Mouse (Mus musculus) forebrain, embryonic 11.5 days (tissue): ENCODE measurements around the gene Hspa1l. TPM values are rescaled to one million over a fixed set of nuclear protein-coding genes. Genes with fewer than 3 reads are reported as not detected.

Experiments
- ATAC-seq: fragments of 200-750 bp; cut with Nextera tagmentation; replicated peaks from 2 replicates; pipeline ENCODE4 v1.8.0; 2017; ENCODE audit warnings: moderate TSS enrichment; ENCODE audit not compliant: low FRiP score
- DNase-seq: peaks from one replicate; pipeline ENCODE4 v3.0.0-alpha.2; 2017; ENCODE audit warnings: low spot score
- H3K27ac ChIP-seq: fragments of 300-500 bp; sonication (generic); 2 replicates; pipeline ENCODE4 v1.5.1; 2014; ENCODE audit warnings: low read depth, low read length
- H3K27me3 ChIP-seq: fragments of 300-500 bp; sonication (generic); 2 replicates; pipeline ENCODE4 v1.6.1; 2014; ENCODE audit warnings: mild to moderate bottlenecking, low read length, mixed read lengths; ENCODE audit not compliant: control insufficient read depth, insufficient read depth
- H3K36me3 ChIP-seq: fragments of 300-500 bp; sonication (generic); 2 replicates; pipeline ENCODE4 v1.6.1; 2014; ENCODE audit warnings: mild to moderate bottlenecking, low read length, moderate library complexity, mixed read lengths; ENCODE audit not compliant: control insufficient read depth, insufficient read depth
- H3K4me1 ChIP-seq: fragments of 300-500 bp; sonication (generic); replicated peaks from 2 replicates; pipeline ENCODE4 v1.6.1; 2014; ENCODE audit warnings: low read length, mixed read lengths; ENCODE audit not compliant: control insufficient read depth, insufficient read depth
- H3K4me2 ChIP-seq: fragments of 300-500 bp; sonication (generic); 2 replicates; pipeline ENCODE4 v1.6.1; 2014; ENCODE audit warnings: low read depth, mild to moderate bottlenecking, low read length, moderate library complexity, mixed read lengths; ENCODE audit not compliant: severe bottlenecking
- H3K4me3 ChIP-seq: fragments of 300-500 bp; sonication (generic); 2 replicates; pipeline ENCODE4 v1.5.1; 2014; ENCODE audit warnings: low read depth, low read length
- H3K9ac ChIP-seq: fragments of 300-500 bp; sonication (generic); 2 replicates; pipeline ENCODE4 v1.6.1; 2014; ENCODE audit warnings: low read length
- H3K9me3 ChIP-seq: fragments of 300-500 bp; sonication (generic); 2 replicates; pipeline ENCODE4 v1.6.1; 2016; ENCODE audit warnings: low read length, mixed read lengths; ENCODE audit not compliant: control insufficient read depth
- WGBS: fragments of 180-500 bp; shearing (Covaris S2); extraction: QIAGEN DNeasy Blood & Tissue Kit; methylation state at CpG from one replicate; pipeline ENCODE4 v1.1.7; 2014; 5-methylcytosine and 5-hydroxymethylcytosine counted together
- polyA plus RNA-seq: library from polyadenylated mRNA; unstranded; fragments of >200 nt; fragmentation: Nextera tagmentation; extraction: Ambion mirVana; gene quantifications from 2 replicates; pipeline ENCODE4 v1.2.1, GENCODE M21; 2014

Hspa1l gene
- polyA plus RNA-seq, 1 experiment from 2014 or later, result 1.8 TPM

DNA sequence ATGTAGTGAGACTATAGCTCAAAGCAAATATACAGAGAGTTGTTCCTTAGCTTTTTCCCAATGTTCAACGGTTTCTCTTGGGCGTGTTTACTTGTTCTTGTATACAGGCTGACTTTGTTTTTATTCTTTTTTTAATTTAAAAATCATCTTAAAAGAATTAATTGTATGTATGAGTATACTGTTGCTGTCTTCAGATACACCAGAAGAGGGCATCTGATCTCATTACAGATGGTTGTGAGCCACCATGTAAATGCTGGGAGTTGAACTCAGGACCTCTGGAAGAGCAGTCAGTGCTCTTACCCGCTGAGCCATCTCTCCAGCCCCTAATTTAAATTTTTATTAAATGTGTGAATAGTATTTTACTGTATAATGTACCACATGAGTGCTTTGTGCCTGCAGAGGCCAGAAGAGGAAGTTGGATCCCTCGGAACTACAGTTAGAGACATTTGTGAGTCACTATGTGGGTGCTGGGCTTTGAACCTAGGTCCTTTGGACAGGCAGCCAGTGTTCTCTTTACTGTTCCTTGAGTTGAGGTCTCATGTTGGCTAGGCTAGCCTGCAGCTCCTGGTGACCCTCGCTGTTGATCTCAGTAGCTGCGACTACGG is 35.0 kb downstream of the Hspa1l start:
- Histone ChIP-seq H3K36me3 (peaks cover 25% of the 10 kb centered on the region), H3K27ac (no peak overlapping the region), H3K4me2 (no peak overlapping the region), H3K9me3 (no peaks in the 10 kb centered on the region), H3K4me3 (no peak overlapping the region), H3K4me1 (peaks cover 8% of the 10 kb centered on the region; the same call in 1 of the 2 replicates), H3K9ac (no peak overlapping the region), H3K27me3 (no peaks in the 10 kb centered on the region)
- DNase-seq, result no peak
- WGBS, result 99% methylated on average over 7 of the region's 7 CpGs
- no peak for ATAC-seq

GRCm38 (mm10) chr17:35009586-35009985 is 37.1 kb downstream of the Hspa1l start:
- H3K27ac ChIP-seq, result no peak overlapping the region
- no peak overlapping the region for H3K4me2 ChIP-seq
- H3K9ac ChIP-seq, result no peak overlapping the region
- H3K4me1 ChIP-seq, result no peaks in the 10 kb centered on the region
- no peak for DNase-seq
- no peak for ATAC-seq
- H3K36me3 ChIP-seq, result peaks cover 32% of the 10 kb centered on the region
- 86% methylated on average over 7 of the region's 7 CpGs for WGBS
- no peaks in the 10 kb centered on the region for H3K9me3 ChIP-seq
- no peaks in the 10 kb centered on the region for H3K27me3 ChIP-seq
- H3K4me3 ChIP-seq, result no peak overlapping the region

DNA sequence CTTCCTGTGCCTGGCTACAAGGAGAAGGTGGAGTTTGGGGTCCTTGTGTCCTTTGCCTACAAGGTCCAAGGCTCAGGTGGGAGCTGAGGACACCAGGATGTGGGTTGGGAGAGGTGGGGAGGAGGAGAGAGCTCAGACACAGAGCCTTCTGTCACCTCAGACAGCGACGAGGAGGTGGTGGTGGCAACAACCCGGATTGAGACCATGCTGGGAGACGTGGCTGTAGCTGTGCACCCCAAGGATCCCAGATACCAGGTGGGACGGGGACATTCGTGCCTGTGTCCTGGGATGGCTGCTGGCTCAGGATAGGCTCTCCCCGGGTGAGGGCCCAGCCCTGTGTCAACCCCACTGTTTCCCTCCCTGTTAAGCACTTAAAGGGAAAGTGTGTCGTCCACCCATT is 38.9 kb downstream of the Hspa1l start:
- H3K9me3 ChIP-seq, result no peaks in the 10 kb centered on the region
- no peaks in the 10 kb centered on the region for H3K27me3 ChIP-seq
- no peak overlapping the region for H3K4me2 ChIP-seq
- H3K9ac ChIP-seq, result no peak overlapping the region
- DNase-seq (no peak), ATAC-seq (no peak)
- no peaks in the 10 kb centered on the region for H3K4me1 ChIP-seq
- peaks cover 32% of the 10 kb centered on the region for H3K36me3 ChIP-seq
- WGBS, result 92% methylated on average over 8 of the region's 8 CpGs
- H3K27ac ChIP-seq, result no peak overlapping the region
- H3K4me3 ChIP-seq, result no peak overlapping the region

DNA sequence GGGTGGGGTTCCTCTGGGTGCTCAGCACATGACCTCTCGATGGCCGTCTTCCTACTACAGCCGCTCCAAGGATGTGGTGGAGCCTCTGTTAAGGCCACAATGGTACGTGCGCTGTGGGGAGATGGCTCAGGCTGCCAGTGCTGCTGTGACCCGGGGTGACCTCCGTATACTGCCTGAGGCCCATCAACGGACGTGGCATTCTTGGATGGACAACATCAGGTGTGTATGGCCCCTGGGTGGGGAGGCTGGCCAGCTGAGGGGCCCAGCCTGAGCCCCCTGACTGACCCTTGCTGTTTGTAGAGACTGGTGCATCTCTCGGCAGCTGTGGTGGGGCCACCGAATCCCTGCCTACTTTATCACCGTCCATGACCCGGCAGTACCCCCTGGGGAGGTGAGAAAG is 39.9 kb downstream of the Hspa1l start:
- no peaks in the 10 kb centered on the region for H3K27me3 ChIP-seq
- H3K4me3 ChIP-seq, result no peak overlapping the region
- H3K36me3 ChIP-seq, result peaks cover 28% of the 10 kb centered on the region
- no peak overlapping the region for H3K9ac ChIP-seq
- ATAC-seq, result no peak
- no peaks in the 10 kb centered on the region for H3K9me3 ChIP-seq
- H3K4me2 ChIP-seq, result no peak overlapping the region
- no peaks in the 10 kb centered on the region for H3K4me1 ChIP-seq
- peak; percentile 51 for DNase-seq
- 93% methylated on average over 13 of the region's 13 CpGs for WGBS
- no peak overlapping the region for H3K27ac ChIP-seq

DNA sequence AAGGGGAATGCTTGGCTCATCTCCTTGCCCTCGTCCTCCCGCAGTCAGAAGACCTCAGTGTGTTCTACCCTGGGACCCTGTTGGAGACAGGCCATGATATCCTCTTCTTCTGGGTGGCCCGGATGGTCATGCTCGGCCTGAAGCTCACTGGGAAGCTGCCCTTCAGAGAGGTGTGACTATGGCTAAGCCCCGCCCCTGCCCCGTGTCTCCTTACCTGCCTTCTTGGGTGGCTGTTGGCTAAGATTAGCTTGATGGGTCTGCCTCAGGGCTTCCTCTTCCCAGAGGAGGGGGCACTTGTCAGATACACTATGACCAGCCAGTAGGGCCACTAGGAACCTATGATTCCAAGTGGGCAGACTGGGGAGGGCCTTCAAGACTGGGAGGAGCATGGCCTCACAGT is 40.7 kb downstream of the Hspa1l start:
- no peaks in the 10 kb centered on the region for H3K4me1 ChIP-seq
- 88% methylated on average over 6 of the region's 6 CpGs for WGBS
- H3K4me3 ChIP-seq, result no peak overlapping the region
- H3K27ac ChIP-seq, result no peak overlapping the region
- no peak for ATAC-seq
- no peak overlapping the region for H3K9ac ChIP-seq
- DNase-seq, result no peak
- no peaks in the 10 kb centered on the region for H3K27me3 ChIP-seq
- no peaks in the 10 kb centered on the region for H3K9me3 ChIP-seq
- H3K4me2 ChIP-seq, result no peak overlapping the region
- H3K36me3 ChIP-seq, result peaks cover 28% of the 10 kb centered on the region

- H3K36me3 ChIP-seq, result peaks cover 28% of the 10 kb centered on the region
- DNase-seq (peak; percentile 51), ATAC-seq (no peak)
- no peak overlapping the region for H3K27ac ChIP-seq
- no peak overlapping the region for H3K4me2 ChIP-seq
- H3K4me1 ChIP-seq, result no peaks in the 10 kb centered on the region
- no peak overlapping the region for H3K9ac ChIP-seq
- H3K27me3 ChIP-seq, result no peaks in the 10 kb centered on the region
- 89% methylated on average over 16 of the region's 16 CpGs for WGBS
- H3K9me3 ChIP-seq, result no peaks in the 10 kb centered on the region
- no peak overlapping the region for H3K4me3 ChIP-seq
Observed at GRCm38 (mm10) chr17:35015296-35015695, 42.8 kb downstream of the Hspa1l start.

DNA sequence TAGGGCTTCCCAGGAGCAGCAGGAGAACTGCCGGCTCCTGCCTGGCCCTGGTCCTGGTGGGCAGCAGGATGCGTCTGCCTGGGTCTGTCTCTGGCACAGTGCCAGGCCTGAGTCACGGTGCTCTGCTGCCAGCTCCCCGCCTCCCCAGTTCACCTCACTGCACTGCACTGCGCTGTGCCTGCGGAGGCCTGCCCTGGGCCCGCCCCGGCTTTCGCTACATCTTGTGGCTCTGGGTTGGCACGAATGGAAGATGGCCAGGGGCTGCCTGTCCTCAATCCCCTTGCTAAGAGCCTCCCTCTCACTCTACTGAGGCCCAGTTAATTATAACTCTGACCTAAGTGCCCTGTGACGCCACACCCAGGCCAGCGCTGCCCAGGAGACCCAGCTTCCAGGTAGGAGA is 43.9 kb downstream of the Hspa1l start, which contains the start of gene Vwa7:
Gene Vwa7, plus strand, starts transcription at position 204 of the 400 bp plus-strand sequence.
- Histone ChIP-seq H3K27ac (no peak within 1 kb of the TSS), H3K36me3 (peaks cover 21% of the 10 kb centered on the region), H3K4me3 (no peak within 1 kb of the TSS), H3K9ac (peak within 1 kb of the TSS; percentile 2; the same call in 1 of the 2 replicates), H3K4me1 (peaks cover 2% of the 10 kb centered on the region), H3K9me3 (no peaks in the 10 kb centered on the region), H3K27me3 (no peaks in the 10 kb centered on the region), H3K4me2 (no peak within 1 kb of the TSS)
- ATAC-seq (peak; percentile 42), DNase-seq (peak; percentile 65)
- 84% methylated on average over 12 of the region's 12 CpGs for WGBS

DNA sequence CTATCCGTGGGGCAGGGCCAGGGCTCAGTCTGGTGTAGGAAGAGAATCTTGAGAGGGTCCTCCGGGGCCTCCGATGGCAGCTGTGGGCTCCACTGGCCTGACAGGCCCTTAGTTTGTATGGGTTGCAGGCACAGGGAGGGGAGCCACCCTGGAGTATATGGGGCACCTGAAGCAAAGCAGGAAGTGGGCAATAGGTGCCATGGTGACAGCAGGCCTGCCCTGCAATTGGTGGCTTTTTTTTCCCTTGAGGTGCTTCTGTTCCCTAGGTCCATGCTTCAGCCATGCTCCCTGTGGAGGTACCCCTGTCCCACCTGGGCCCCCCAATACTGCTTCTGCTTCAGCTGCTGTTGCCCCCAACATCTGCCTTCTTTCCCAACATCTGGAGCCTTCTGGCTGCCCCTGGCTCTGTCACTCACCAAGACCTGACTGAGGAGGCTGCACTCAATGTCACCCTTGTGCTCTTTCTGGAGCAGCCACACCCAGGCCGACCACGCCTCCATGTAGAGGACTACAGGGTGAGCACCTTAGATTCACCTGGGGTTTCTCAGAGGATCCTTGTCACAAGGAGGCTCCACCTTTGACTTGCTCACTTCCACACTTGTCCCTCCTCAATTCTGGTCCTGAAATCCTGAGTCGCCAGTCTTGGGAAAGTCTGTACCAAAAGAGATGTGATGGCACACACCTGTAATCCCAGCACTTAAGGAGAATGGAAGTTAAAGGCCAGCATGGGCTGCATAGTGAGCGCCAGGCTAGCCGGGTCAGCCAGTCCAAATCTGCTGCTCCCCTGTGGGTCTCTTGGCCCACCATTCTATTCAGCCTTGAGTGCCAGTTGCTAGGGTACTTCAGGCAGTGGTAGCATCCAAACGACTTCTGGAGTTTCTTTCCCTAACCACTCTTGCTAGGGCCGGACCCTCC is 44.5 kb downstream of the Hspa1l start:
- Histone ChIP-seq H3K4me3 (no peak overlapping the region), H3K9ac (no peak overlapping the region), H3K9me3 (no peaks in the 10 kb centered on the region), H3K27me3 (no peaks in the 10 kb centered on the region), H3K36me3 (peaks cover 21% of the 10 kb centered on the region), H3K4me1 (peaks cover 6% of the 10 kb centered on the region), H3K4me2 (no peak overlapping the region), H3K27ac (no peak overlapping the region)
- WGBS, result 82% methylated on average over 10 of the region's 10 CpGs
- peak; percentile 54 for DNase-seq
- ATAC-seq, result no peak
